Mouse (Mus musculus): ENCODE data around the gene Blvra. TPM values are rescaled to one million over a fixed set of nuclear protein-coding genes. Genes with fewer than 3 reads are reported as not detected.
A peak's percentile ranks its signal among the peaks of the same experiment; 100 is the strongest.
"Not testable (repeated sequence)": the region's sequence is repeated elsewhere in the genome, so short reads cannot be mapped to it uniquely, and the experiment has no call there.

Gene Blvra
- polyA plus RNA-seq, 2 experiments: 24.6 to 51.4 TPM

GRCm38 (mm10) chr2:127069781-127070434 is 557 bp upstream of the Blvra start:
- TF ChIP-seq POLR2A (IDR thresholded peaks at IDR 0.05; ENCODE audit: borderline replicate concordance, extremely low read depth, insufficient read depth, insufficient read length): no peak
- H3K9ac ChIP-seq (ENCODE audit: low read depth, low read length, severe bottlenecking): peak overlapping the region; percentile 78; the same call in 1 of the 2 replicates
- WGBS: 19% methylated on average over 11 of the region's 11 CpGs
- peaks cover 9% of the 10 kb centered on the region for H3K4me1 ChIP-seq (ENCODE audit: control insufficient read depth, insufficient read depth, low read length)
- DNase-seq (ENCODE audit: low spot score): no peak
- no peak overlapping the region for H3K27ac ChIP-seq (replicated peaks; ENCODE audit: low read depth, low read length)
- peak overlapping the region; percentile 68 for H3K4me3 ChIP-seq (replicated peaks; ENCODE audit: low read length)
- no peaks in the 10 kb centered on the region for H3K27me3 ChIP-seq (ENCODE audit: control insufficient read depth, insufficient read depth, low read length)
- peaks cover 9% of the 10 kb centered on the region; the same call in 1 of the 2 replicates for H3K36me3 ChIP-seq (ENCODE audit: control insufficient read depth, insufficient read depth, low read length)
- no peaks in the 10 kb centered on the region for H3K9me3 ChIP-seq (ENCODE audit: control insufficient read depth, low read length)
- ATAC-seq (ENCODE audit: low FRiP score, low read depth): no peak
- peak overlapping the region; percentile 54 for H3K4me2 ChIP-seq (replicated peaks; ENCODE audit: low read depth, low read length, severe bottlenecking)

GRCm38 (mm10) chr2:127070879-127071278 is 414 bp downstream of the Blvra start:
- 11% methylated on average over 9 of the region's 9 CpGs for WGBS

GRCm38 (mm10) chr2:127074116-127074515 is 3.7 kb downstream of the Blvra start:
- Histone ChIP-seq H3K9me3 (ENCODE audit: control insufficient read depth, low read length) (no peaks in the 10 kb centered on the region), H3K27me3 (ENCODE audit: control insufficient read depth, insufficient read depth, low read length) (no peaks in the 10 kb centered on the region), H3K36me3 (ENCODE audit: control insufficient read depth, insufficient read depth, low read length) (no peaks in the 10 kb centered on the region), H3K9ac (ENCODE audit: low read depth, low read length, severe bottlenecking) (no peak overlapping the region), H3K27ac (replicated peaks; ENCODE audit: low read depth, low read length) (no peak overlapping the region), H3K4me2 (replicated peaks; ENCODE audit: low read depth, low read length, severe bottlenecking) (no peak overlapping the region), H3K4me3 (replicated peaks; ENCODE audit: low read length) (no peak overlapping the region), H3K4me1 (ENCODE audit: control insufficient read depth, insufficient read depth, low read length) (peaks cover 9% of the 10 kb centered on the region)
- 93% methylated on average over 2 of the region's 2 CpGs for WGBS
- no peak for ATAC-seq (ENCODE audit: low FRiP score, low read depth)
- TF ChIP-seq POLR2A (IDR thresholded peaks at IDR 0.05; ENCODE audit: borderline replicate concordance, extremely low read depth, insufficient read depth, insufficient read length): no peak
- DNase-seq (ENCODE audit: low spot score): no peak

More at GRCm38 (mm10) chr2:127070879-127071278, 414 bp downstream of the Blvra start:
- peak overlapping the region; percentile 61 for H3K27ac ChIP-seq (replicated peaks; ENCODE audit: low read depth, low read length)
- H3K27me3 ChIP-seq (ENCODE audit: control insufficient read depth, insufficient read depth, low read length): no peaks in the 10 kb centered on the region
- no peak for TF ChIP-seq POLR2A (IDR thresholded peaks at IDR 0.05; ENCODE audit: borderline replicate concordance, extremely low read depth, insufficient read depth, insufficient read length)
- peak overlapping the region; percentile 54 for H3K4me2 ChIP-seq (replicated peaks; ENCODE audit: low read depth, low read length, severe bottlenecking)
- peak overlapping the region; percentile 78 for H3K9ac ChIP-seq (ENCODE audit: low read depth, low read length, severe bottlenecking)
- no peaks in the 10 kb centered on the region for H3K9me3 ChIP-seq (ENCODE audit: control insufficient read depth, low read length)
- DNase-seq (ENCODE audit: low spot score) (no peak), ATAC-seq (ENCODE audit: low FRiP score, low read depth) (no peak)
- peaks cover 9% of the 10 kb centered on the region; the same call in 1 of the 2 replicates for H3K36me3 ChIP-seq (ENCODE audit: control insufficient read depth, insufficient read depth, low read length)
- peaks cover 9% of the 10 kb centered on the region for H3K4me1 ChIP-seq (ENCODE audit: control insufficient read depth, insufficient read depth, low read length)
- peak overlapping the region; percentile 68 for H3K4me3 ChIP-seq (replicated peaks; ENCODE audit: low read length)

- no peak overlapping the region for H3K4me2 ChIP-seq (replicated peaks; ENCODE audit: low read depth, low read length, severe bottlenecking)
- H3K27ac ChIP-seq (replicated peaks; ENCODE audit: low read depth, low read length): no peak overlapping the region
- DNase-seq (ENCODE audit: low spot score) (no peak), ATAC-seq (ENCODE audit: low FRiP score, low read depth) (no peak)
- no peak overlapping the region for H3K4me3 ChIP-seq (replicated peaks; ENCODE audit: low read length)
- 79% methylated on average over 9 of the region's 9 CpGs for WGBS
- no peaks in the 10 kb centered on the region; the same call in 1 of the 2 replicates for H3K36me3 ChIP-seq (ENCODE audit: control insufficient read depth, insufficient read depth, low read length)
- no peak overlapping the region for H3K9ac ChIP-seq (ENCODE audit: low read depth, low read length, severe bottlenecking)
- H3K27me3 ChIP-seq (ENCODE audit: control insufficient read depth, insufficient read depth, low read length): no peaks in the 10 kb centered on the region
- H3K9me3 ChIP-seq (ENCODE audit: control insufficient read depth, low read length): no peaks in the 10 kb centered on the region
- TF ChIP-seq POLR2A (IDR thresholded peaks at IDR 0.05; ENCODE audit: borderline replicate concordance, extremely low read depth, insufficient read depth, insufficient read length): no peak
- no peaks in the 10 kb centered on the region for H3K4me1 ChIP-seq (ENCODE audit: control insufficient read depth, insufficient read depth, low read length)
These were observed 7.1 kb downstream of the Blvra start for GRCm38 (mm10) chr2:127077611-127078010.

- not testable (repeated sequence) for DNase-seq (ENCODE audit: low spot score); H3K27ac ChIP-seq (replicated peaks; ENCODE audit: low read depth, low read length); ATAC-seq (ENCODE audit: low FRiP score, low read depth); H3K4me1 ChIP-seq (ENCODE audit: control insufficient read depth, insufficient read depth, low read length); H3K4me2 ChIP-seq (replicated peaks; ENCODE audit: low read depth, low read length, severe bottlenecking); H3K27me3 ChIP-seq (ENCODE audit: control insufficient read depth, insufficient read depth, low read length); H3K9ac ChIP-seq (ENCODE audit: low read depth, low read length, severe bottlenecking); H3K36me3 ChIP-seq (ENCODE audit: control insufficient read depth, insufficient read depth, low read length); H3K4me3 ChIP-seq (replicated peaks; ENCODE audit: low read length); H3K9me3 ChIP-seq (ENCODE audit: control insufficient read depth, low read length)
- 55% methylated on average over 2 of the region's 2 CpGs for WGBS
These were observed 8.6 kb downstream of the Blvra start for GRCm38 (mm10) chr2:127079066-127079465.

Data from limb, embryonic 14.5 days (tissue).